Mouse (Mus musculus): Measurements from ENCODE around the gene Fbn1. TPM values are rescaled to one million over a fixed set of nuclear protein-coding genes. Genes with fewer than 3 reads are reported as not detected.

Gene Fbn1
- 0.06 to 0.18 TPM in 2 of 4 replicates, not detected in the others for total RNA-seq (2023)

DNA sequence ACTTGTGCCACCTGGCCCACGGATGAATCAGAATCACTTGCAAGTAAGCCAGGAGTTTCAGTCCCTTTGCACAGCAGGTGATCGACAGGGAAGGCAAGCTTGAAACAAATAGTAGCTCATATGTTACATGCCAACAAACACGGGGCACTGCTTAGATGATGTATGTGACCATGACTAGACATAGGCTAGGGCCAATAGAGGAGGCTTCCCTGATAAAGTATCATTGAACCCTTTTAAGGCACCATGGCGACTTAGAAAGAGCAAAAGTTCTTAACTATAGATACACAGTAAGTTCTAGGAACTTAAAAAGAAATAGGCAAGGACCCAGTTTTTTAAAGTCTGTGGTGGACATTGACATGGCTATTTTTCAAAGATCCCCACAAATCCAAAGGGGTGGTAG, at the start of gene Fbn1:
TSS of gene Fbn1 (minus strand) at position 101 of the 400 bp plus-strand sequence.

DNA sequence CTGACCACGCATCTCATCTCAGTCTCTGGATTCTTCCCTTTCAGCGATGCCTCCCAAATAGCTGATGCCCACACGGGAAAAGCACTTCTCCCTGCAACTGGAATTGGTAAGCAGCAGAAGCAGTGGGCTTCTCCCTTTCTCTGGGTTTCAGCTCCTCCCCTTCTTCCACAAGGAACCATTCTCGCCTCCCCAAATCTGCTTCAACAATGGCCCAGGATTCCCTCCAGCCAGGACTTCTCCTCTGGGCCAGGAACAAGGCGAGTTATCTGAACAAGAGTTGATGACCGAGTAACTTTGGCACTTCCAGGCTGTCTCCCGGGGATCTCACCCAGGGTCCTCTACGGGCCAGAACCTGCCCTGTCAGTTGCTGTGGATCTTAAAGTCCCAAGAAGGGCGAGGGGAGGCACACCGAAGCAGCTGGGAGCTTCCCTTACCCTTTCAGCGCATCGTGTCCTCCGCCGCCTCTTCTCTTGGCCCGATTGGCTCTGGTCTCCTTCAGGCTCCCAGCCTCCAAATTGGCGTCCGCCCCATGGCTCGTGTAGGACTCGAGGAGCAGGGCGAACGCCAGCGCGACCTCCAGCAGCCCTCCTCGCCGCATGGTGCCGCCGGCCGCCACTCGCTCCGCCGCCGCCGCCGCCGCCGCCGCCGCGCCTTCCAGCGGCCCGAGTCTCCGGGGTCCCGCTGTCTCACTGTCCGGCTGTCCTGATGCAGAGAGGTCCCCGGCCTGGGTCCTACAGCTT, 2.6 kb downstream of the Fbn1 start, which contains the start of gene Gm9913:
TSS of gene Gm9913 (plus strand) at position 84 of the 740 bp plus-strand sequence.

Other genes with a start within 250 kb of the Fbn1 start
- gene Gm9913, start 2.9 kb downstream of the Fbn1 start, total RNA-seq (2023), result not detected in 4 replicates
- gene Cep152, start 117.1 kb upstream of the Fbn1 start, total RNA-seq (2023), result 19.7 to 21.2 TPM (median 20.1 TPM) in 4 replicates
- 33.3 to 41.6 TPM (median 35.1 TPM) in 4 replicates for gene Eid1, start 165.1 kb upstream of the Fbn1 start, total RNA-seq (2023)
- gene Shc4, start 216.2 kb upstream of the Fbn1 start, total RNA-seq (2023), result 0.21 to 0.29 TPM in 2 of 4 replicates, not detected in the others